Mouse (Mus musculus): ENCODE data around the gene Atxn7l1.

DNA sequence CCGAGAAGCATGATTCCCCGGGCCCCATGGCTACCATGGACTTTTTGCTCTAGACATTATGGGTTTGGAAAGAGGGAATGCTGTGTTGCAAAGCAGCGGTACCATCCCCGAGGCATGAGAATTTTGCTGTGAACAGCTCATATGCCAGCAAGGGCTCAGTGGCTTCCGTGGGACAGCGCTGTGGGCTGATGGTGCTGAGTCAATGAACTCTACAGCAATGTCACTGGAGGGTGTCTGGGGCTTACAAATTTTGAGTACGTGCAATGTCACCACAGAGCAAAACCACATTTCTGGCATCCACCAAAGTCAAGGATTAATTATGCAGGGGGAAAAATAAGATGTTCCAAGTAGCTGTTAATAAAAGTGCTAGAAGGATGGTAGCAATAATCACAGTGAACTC, 42.6 kb downstream of the Atxn7l1 start:
- TF ChIP-seq POLR2A (IDR thresholded peaks at IDR 0.05; ENCODE audit: insufficient read length, low read depth) (no peak), TCF12 (IDR thresholded peaks at IDR 0.05; ENCODE audit: insufficient read depth, poor library complexity, severe bottlenecking) (no peak), MAX (IDR thresholded peaks at IDR 0.05; ENCODE audit: low read depth) (no peak), E2F4 (IDR thresholded peaks at IDR 0.05; ENCODE audit: insufficient read depth) (no peak), USF1 (IDR thresholded peaks at IDR 0.05; ENCODE audit: low read depth) (no peak), MYOD1 (IDR thresholded peaks at IDR 0.05; ENCODE audit: control insufficient read depth in 1 of 3, insufficient read length in 2 of 3, low read depth in 2 of 3) (no peak)

Measured in myocyte (in vitro differentiated cells).